Mouse (Mus musculus): ENCODE measurements at regions not wholly inside any gene's neighbourhood (a gene's known extent, or its start where the extent isn't known, plus 50 kb on each side); places are given as distances from the start of the nearest gene placed in this dataset.

DNA sequence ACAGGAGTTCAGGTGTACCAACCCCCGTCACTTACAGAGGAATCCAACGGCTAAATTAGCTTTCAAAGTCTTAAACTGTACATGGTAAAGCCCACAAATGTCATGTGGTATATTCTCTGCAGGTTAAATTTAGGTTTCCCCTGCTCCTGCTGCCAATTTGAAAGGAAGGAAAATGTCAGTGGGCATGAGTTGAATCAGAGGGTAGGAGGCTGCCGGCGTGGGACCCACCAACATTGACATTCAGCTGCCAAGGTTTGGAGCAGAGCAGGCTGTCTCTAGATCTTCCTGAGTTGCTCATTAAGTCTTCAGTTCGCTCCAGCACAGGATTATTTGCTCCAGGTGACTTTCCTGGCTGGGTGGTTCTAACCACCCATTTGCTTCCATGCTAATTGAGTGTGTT is 532.1 kb downstream of the Tmem114 start:
- TF ChIP-seq CTCF (IDR thresholded peaks at IDR 0.05; ENCODE audit: low read depth) (no peak), EP300 (optimal IDR thresholded peaks at IDR 0.05) (no peak)
